Mouse (Mus musculus): ENCODE measurements around the gene Arid2. TPM values are rescaled to one million over a fixed set of nuclear protein-coding genes. Genes with fewer than 3 reads are reported as not detected.

Arid2 gene
- polyA plus RNA-seq, 1 experiment = 30.4 TPM

DNA sequence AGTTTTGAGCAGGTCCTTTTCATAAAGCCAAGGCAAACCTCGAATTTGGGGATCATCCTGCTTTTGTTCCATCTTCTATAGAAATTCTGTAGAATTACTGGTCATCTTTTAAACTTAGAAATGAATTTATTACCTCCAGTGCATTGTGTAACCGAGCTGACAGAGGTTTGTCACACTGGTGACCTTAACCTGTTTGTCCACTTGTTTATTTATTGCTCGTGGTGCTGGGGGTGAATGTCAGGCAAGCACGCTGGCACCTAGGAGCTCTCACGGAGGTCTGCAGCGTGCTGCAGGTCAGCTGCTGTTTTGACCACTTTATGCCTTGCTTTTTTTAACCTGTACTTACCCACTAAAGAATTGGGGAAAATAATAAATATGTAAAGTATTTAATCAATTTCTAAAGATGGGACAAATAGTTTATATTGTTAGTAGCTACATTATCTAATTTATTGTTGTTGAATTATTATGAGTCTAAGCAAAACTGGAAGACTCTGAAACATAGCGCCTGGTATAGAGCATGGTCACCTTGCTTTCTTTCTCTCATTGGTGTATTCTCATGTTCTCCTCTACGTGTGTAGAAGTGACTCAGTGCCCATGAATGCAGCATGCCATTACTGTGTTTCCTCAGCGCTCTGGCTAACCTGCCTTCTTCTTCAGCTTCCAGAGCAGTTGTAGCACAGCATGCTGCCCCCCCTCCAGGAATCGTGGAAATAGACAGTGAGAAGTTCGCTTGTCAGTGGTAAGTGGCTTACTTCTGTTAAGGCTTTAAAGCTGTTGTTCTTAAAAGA is 79.1 kb downstream of the Arid2 start:
- TF ChIP-seq GATA1 (IDR thresholded peaks at IDR 0.05; ENCODE audit: low read length) = no peak

DNA sequence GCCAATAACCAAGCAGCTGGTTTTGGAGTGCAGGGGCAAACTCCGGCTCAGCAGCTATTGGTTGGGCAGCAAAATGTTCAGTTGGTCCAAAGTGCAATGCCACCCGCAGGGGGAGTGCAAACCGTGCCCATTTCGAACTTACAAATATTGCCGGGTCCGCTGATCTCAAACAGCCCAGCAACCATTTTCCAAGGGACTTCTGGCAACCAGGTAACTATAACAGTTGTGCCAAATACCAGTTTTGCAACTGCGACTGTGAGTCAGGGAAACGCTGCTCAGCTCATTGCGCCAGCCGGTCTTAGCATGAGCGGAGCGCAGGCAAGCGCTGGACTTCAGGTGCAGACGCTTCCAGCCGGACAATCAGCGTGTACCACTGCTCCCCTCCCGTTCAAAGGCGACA is 84.0 kb downstream of the Arid2 start:
- TF ChIP-seq GATA1 (IDR thresholded peaks at IDR 0.05; ENCODE audit: low read length) = no peak

DNA sequence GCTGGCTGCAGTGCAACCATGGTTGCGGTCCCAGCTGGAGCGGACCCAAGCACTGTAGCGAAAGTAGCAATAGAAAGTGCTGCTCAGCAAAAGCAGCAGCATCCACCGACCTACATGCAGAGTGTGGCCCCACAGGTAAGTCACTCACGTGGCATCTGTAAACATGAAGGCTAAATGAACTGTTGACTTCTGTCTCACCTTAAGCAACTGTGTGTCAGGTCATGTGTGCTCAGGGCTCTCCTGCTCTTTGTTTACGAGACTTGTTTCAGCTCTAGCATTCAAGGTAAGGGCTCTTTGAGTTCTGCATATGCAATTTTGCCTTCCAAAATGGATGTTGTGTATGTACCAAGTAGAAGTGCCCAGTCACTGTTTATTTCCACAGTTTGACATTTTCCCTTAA is 85.3 kb downstream of the Arid2 start:
- no peak for TF ChIP-seq GATA1 (IDR thresholded peaks at IDR 0.05; ENCODE audit: low read length)

DNA sequence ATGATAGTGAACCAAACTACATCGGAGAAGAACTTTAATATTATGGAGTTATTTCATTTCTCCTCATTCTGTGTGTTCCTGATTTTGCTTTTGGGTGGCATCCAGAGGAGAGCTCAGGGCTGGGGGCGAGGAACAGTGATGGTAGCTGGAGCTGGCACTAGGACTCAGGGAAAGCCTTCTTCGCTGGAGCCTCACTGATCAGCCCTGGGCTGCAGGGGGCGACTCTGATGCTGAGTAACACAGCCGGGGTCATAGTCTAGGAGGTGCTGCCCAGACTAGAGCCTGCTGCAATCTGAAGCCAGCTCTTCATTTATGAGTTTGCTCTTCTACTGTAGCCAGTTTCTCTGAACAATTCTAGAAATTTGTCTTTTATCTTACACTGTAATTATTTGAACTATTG is 85.8 kb downstream of the Arid2 start:
- no peak for TF ChIP-seq GATA1 (IDR thresholded peaks at IDR 0.05; ENCODE audit: low read length)

DNA sequence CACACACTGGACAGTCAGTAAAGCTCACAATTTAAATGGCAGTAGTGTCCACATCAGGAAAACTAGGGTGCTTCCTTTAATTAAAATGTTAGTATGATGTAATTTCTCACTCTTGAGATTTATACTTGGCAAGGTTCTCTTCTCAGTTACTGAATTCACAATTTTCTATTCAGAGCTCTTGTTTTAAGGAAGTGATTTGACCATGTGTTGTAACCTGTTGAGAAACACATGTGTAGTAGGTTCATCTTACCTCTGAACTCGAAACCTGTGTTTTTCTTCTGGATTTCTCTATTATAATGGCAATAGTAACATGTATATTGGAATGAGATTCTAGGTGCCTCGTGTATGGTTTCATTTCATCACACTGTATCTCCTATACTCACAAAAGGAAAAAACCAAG is 88.9 kb downstream of the Arid2 start:
- TF ChIP-seq GATA1 (IDR thresholded peaks at IDR 0.05; ENCODE audit: low read length) = no peak

DNA sequence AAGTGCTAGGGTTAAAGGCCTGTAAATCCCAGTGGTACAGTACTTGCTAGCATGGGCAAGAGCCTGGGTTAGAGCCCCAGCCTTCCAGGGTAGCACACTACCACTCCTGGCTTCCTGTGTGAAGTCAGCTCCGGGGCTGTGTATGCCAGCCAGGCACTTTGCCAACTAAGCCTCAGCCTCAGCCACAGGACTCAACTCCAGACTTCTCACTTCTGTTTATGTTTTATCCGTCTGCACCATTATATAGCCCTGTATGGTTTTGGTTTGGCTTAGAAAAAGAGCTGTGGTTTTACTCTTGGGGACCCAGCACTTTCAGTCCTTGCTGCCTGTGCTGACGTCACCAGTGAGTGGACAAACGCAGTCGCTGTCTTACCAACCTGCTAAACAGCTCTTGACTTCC is 89.9 kb downstream of the Arid2 start:
- TF ChIP-seq GATA1 (IDR thresholded peaks at IDR 0.05; ENCODE audit: low read length) = no peak

DNA sequence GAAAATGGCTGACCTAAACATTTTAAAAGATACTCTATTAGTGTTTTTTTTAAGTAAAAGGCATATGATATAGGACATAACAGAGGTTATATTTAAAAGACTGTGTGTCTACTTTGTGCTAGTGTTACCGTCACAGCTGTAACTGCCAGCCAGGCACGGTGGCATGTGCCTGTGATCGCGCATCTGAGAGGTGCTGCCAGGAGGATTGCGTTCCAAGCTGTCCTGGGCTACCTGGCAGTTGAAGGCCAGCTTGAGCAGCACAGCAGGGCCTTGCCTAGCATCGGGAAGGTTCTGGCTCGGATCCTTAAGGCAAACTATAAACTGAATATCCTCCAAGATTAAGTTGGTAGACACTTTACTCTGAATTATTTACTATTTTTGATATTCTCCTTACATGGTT is 90.4 kb downstream of the Arid2 start:
- TF ChIP-seq GATA1 (IDR thresholded peaks at IDR 0.05; ENCODE audit: low read length) = no peak

DNA sequence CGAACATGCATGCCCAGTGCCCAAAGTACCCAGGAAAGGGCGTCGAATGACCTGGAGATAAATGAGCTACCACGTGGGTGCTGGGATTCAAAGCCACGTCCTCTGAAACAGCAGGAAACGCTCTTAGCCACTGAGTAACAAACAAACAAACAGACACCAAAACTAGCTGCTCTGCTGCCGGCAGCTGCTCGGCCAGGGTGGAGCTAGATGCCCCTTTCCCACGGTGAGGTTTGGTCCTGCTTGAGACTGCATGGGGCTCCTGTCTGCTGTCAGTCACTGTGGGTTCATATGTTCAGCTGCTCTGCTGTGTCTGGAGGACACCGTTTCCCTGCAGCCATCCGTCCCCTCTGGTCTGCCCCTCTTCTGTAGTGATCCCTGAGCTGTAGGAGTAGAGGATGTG is 94.9 kb downstream of the Arid2 start:
- TF ChIP-seq GATA1 (IDR thresholded peaks at IDR 0.05; ENCODE audit: low read length) = no peak

DNA sequence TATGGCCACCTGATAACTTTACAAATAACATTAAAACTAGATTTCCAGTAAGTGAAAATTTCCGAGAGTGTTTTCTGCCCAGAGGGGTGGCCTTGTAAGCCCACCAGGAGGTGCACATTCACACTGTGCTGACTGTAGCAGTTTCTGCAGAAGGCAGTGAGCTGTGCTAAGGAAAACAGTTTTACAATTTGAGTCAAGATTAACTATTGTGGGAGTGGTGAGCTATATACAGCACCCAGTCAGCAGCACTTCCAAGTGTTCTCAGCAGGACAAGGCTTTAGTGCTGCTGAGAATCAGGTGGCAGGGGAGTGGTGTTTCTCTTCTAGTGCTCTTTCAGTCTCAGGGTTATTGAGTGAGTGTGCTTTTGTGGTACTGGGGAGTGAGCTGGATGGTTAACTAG is 101.2 kb downstream of the Arid2 start:
- TF ChIP-seq GATA1 (IDR thresholded peaks at IDR 0.05; ENCODE audit: low read length) = no peak

DNA sequence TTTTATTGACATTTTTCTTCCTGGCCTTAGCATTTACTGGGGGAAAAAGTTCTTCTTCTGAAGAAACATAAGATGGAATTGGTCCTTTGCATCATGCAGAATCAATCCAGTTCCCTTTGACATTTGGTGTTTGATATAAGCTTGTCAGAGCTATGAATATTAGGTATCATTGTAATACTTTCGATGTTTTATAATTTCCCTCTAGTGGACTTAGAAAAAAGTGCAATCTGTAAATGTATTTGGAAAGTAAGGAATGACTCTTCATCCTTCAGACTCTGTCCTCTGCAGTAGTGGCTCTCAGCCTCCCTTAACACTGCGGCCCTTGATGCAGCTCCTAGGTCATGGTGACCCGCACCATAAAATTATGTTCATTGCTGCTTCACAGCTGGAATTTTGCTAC is 105.6 kb downstream of the Arid2 start:
- no peak for TF ChIP-seq GATA1 (IDR thresholded peaks at IDR 0.05; ENCODE audit: low read length)

DNA sequence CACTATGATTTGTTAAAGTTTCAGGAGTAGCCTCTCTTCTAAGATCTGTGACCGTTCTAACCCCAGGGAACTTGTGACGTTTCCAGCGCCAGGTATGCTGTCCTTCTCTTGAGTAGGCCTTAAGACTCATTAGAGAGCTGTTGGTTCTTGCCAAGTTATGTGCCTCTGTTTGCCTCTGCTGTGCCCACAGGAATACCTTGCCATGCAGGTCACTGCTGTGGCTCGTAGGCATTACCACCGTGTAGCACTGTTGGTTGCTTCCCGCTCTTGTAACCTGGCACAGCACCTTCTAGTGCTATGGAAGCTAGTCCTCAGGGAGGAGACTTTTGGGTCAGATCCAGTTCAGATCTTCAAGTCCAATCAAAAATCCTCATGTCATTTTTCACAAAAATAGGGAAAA is 107.8 kb downstream of the Arid2 start:
- TF ChIP-seq GATA1 (IDR thresholded peaks at IDR 0.05; ENCODE audit: low read length) = no peak

DNA sequence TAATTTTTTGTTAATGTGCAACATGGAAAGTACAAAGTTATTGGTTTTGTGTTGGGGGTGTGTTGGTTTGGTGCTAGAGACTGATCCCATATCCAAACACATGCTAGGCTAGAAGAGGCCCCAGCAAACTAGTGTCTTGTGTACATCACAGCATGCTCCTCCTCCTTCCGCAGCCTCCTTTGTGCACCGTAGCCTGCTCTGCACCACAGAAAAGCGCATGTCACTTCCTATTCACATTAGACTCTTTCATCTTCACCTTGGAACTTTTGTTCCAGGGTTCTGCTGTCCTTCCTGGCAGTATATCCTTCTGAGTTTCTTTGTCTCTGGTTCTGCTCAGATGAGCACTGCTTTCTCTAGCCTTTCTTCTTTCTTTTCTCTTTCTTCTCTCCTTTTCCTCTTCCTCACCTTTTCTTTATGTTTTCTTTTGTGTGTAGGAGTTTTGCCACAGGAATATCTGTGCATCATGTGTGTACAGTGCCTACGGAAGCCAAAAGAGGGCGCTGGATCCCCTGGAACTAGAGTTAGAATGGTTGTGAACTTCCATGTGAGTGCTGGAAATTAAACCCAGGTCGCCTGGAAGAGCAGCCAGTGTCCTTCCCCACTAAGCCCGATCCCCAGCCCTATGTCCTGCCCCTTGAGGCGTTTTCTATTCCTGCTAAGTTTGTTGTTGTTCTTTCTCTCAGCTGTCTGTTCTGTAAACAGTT is 109.5 kb downstream of the Arid2 start:
- TF ChIP-seq GATA1 (IDR thresholded peaks at IDR 0.05; ENCODE audit: low read length) = no peak

DNA sequence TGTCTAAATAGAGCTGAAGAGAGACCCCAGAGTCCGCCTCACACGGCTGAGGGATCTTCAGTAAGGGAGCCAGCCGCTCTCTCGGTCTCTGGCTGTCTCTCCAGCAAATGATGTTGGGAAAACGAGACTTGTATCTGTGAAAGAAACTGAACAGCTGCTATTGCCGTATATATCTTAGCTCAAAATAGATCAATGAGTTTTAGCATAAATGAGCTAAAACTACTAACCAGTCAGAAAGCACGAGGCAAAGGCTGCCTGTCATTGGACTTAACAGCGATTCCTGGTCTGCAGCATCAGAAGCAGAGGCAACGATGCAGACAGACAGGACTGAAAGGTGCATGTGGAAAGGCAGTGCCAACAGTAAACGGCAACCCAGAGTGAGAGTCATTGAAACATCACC is 111.0 kb downstream of the Arid2 start:
- TF ChIP-seq GATA1 (IDR thresholded peaks at IDR 0.05; ENCODE audit: low read length) = no peak

DNA sequence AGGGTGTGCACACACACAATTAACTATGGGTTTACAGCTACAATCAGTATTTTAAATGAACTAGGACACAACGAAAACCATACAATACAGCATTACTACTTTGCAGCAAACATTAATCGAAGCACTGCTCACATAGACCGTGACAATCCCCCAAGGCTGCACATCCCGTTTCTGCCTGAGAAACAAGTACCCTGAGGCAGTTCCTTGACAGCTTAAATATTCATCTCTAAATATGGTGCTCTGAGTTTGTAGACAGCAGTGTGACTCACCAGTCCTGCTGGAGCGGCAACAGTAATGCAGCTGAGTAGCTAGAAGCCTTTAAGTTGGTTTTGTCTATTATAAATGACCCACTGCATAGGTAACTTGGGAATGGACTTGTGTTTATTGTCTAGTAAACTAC is 118.2 kb downstream of the Arid2 start:
- no peak for TF ChIP-seq GATA1 (IDR thresholded peaks at IDR 0.05; ENCODE audit: low read length)

DNA sequence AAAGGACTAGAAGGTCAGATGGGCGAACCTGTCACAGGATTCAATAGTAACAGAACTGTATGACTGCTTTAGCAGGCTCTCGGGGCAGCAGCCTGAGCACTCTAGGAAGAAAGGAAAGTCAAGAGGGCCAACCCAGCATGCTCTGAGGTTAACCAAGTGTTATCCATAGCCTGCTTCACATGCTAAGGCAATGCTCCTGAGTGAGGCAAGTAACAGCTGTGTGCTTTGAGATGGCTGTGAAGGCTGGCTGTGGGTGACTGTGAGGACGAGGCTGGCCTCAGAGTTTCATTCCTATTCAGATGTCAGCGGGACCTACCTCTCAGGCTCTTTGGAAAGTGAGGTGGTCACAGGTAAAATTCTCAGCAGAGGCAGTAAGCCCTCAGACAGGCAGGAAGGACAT is 118.9 kb downstream of the Arid2 start:
- no peak for TF ChIP-seq GATA1 (IDR thresholded peaks at IDR 0.05; ENCODE audit: low read length)

DNA sequence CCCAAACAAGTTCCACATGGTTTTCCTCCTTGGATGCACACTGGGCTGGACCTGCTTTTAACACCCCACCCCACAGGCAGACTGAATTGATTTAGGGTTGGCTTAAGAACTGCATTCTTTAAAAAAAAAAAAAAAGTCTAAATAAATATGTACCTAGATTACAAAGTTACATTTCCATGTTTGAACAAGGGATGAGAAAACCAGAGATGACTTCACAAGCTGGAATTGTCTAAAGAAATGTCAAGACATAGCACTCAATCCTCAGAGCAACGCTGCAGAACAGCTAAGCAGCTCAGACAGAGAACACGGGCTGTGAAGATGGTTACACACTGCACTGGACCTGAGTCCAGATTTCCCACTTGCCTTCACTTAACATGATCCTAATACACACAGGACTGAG is 119.8 kb downstream of the Arid2 start:
- no peak for TF ChIP-seq GATA1 (IDR thresholded peaks at IDR 0.05; ENCODE audit: low read length)

DNA sequence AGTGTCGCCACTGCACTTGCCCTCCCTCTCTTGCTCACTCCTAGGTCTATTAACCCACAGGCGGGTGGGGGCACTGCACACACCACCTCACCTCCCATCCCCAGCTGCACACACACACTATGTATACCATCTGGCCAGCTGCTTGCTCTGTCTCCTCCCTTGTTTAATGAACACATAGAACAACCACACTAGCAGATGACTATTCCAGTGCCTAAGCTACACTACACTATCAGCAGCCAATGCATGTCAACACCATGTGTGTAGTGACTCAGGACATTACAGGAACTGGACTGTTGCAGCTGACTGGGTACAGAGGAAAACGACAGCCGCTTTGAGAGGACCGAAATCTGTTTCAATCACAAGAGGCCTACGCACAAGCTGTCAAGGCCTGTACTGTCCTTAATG is 121.4 kb downstream of the Arid2 start:
- no peak for TF ChIP-seq GATA1 (IDR thresholded peaks at IDR 0.05; ENCODE audit: low read length)

All from G1E-ER4 (cell line).